Mouse (Mus musculus): ENCODE measurements around the gene Ptx3. TPM values are rescaled to one million over a fixed set of nuclear protein-coding genes. Genes with fewer than 3 reads are reported as not detected.
"Not testable (repeated sequence)": the region's sequence is repeated elsewhere in the genome, so short reads cannot be mapped to it uniquely, and the experiment has no call there.

The Ptx3 gene
- total RNA-seq (2021) = 10 to 100 TPM in 1 of 2 experiments, 1 to 10 TPM in 1; 7.9 to 10.8 TPM
- long read RNA-seq, experiment 1, transcript Ptx3-201 (3 exons, 1,898 nt) = major isoform, 12 of 16 reads
- long read RNA-seq, experiment 1, partial matches to known transcripts = 4 of 16 reads
- long read RNA-seq, experiment 1, other reads (novel, unspliced or antisense) = 0 of 16 reads
- long read RNA-seq, experiment 2, transcript Ptx3-201 (3 exons, 1,898 nt) = major isoform, 5 of 13 reads
- long read RNA-seq, experiment 2, partial matches to known transcripts = 8 of 13 reads
- long read RNA-seq, experiment 2, other reads (novel, unspliced or antisense) = 0 of 13 reads

- DNase-seq (ENCODE audit: low spot score in 2 of 2) = no peak
Observed at GRCm38 (mm10) chr3:66219655-66220191, at the start of gene Ptx3. Gene Ptx3 (plus strand): TSS chr3:66219910.

GRCm38 (mm10) chr3:66172907-66173306, 46.8 kb upstream of the Ptx3 start:
- DNase-seq (ENCODE audit: low spot score in 2 of 2) = peak in 1 of 2 experiments; percentile 26

- no peak for DNase-seq (ENCODE audit: low spot score in 2 of 2)
Observed at GRCm38 (mm10) chr3:66179647-66180046, 40.1 kb upstream of the Ptx3 start.

GRCm38 (mm10) chr3:66193910-66194562, 25.7 kb upstream of the Ptx3 start:
- no peak for DNase-seq (ENCODE audit: low spot score in 2 of 2)

- no peak for DNase-seq (ENCODE audit: low spot score in 2 of 2)
Observed at GRCm38 (mm10) chr3:66208836-66209573, 10.7 kb upstream of the Ptx3 start.

- DNase-seq (ENCODE audit: low spot score in 2 of 2) = no peak
Observed at GRCm38 (mm10) chr3:66213524-66213923, 6.2 kb upstream of the Ptx3 start.

- peak in 1 of 2 experiments; percentile 15 for DNase-seq (ENCODE audit: low spot score in 2 of 2)
Observed at GRCm38 (mm10) chr3:66215759-66216158, 4.0 kb upstream of the Ptx3 start.

GRCm38 (mm10) chr3:66220554-66221242, 988 bp downstream of the Ptx3 start:
- DNase-seq (ENCODE audit: low spot score in 2 of 2) = peak; percentile 26 to 53

GRCm38 (mm10) chr3:66221243-66221611, 1.5 kb downstream of the Ptx3 start:
- DNase-seq (ENCODE audit: low spot score in 2 of 2) = peak in 1 of 2 experiments; percentile 27

GRCm38 (mm10) chr3:66224931-66225537, 5.3 kb downstream of the Ptx3 start:
- DNase-seq (ENCODE audit: low spot score in 2 of 2) = no peak

GRCm38 (mm10) chr3:66236234-66236871, 16.6 kb downstream of the Ptx3 start:
- not testable (repeated sequence) for DNase-seq (ENCODE audit: low spot score in 2 of 2)

- no peak for DNase-seq (ENCODE audit: low spot score in 2 of 2)
Observed at GRCm38 (mm10) chr3:66240476-66240875, 20.8 kb downstream of the Ptx3 start.

- DNase-seq (ENCODE audit: low spot score in 2 of 2) = no peak
Observed at GRCm38 (mm10) chr3:66251842-66252241, 32.1 kb downstream of the Ptx3 start.

GRCm38 (mm10) chr3:66254504-66255105, 34.9 kb downstream of the Ptx3 start:
- no peak for DNase-seq (ENCODE audit: low spot score in 2 of 2)

- peak in 1 of 2 experiments; percentile 18 for DNase-seq (ENCODE audit: low spot score in 2 of 2)
Observed at GRCm38 (mm10) chr3:66262319-66262718, 42.6 kb downstream of the Ptx3 start.

GRCm38 (mm10) chr3:66263270-66263669, 43.6 kb downstream of the Ptx3 start:
- no peak for DNase-seq (ENCODE audit: low spot score in 2 of 2)
